Mouse (Mus musculus): ENCODE data around the gene Ppp1r15b. TPM values are rescaled to one million over a fixed set of nuclear protein-coding genes. Genes with fewer than 3 reads are reported as not detected.

Ppp1r15b gene
- polyA plus RNA-seq, 1 experiment from 2014 or later = 22.3 TPM

GRCm38 (mm10) chr1:133177480-133178172, 46.7 kb downstream of the Ppp1r15b start:
- no peak for ATAC-seq (replicated peaks; ENCODE audit: extremely low read depth, insufficient read depth, low FRiP score)
- peaks cover 12% of the 10 kb centered on the region for H3K4me1 ChIP-seq (ENCODE audit: control insufficient read depth, insufficient read depth, low read length)
- H3K4me3 ChIP-seq (ENCODE audit: low read length) = no peak overlapping the region
- no peak overlapping the region for H3K9ac ChIP-seq (ENCODE audit: low read length)
- no peaks in the 10 kb centered on the region for H3K9me3 ChIP-seq (replicated peaks; ENCODE audit: control insufficient read depth, low read length)
- no peak overlapping the region for H3K27ac ChIP-seq (ENCODE audit: low read length)
- no peak overlapping the region for H3K4me2 ChIP-seq (ENCODE audit: low read depth, low read length)
- peaks cover 10% of the 10 kb centered on the region; the same call in 1 of the 2 replicates for H3K27me3 ChIP-seq (ENCODE audit: control insufficient read depth, insufficient read depth, low read length)
- H3K36me3 ChIP-seq (ENCODE audit: control insufficient read depth, insufficient read depth) = no peaks in the 10 kb centered on the region
- 48% methylated on average over 8 of the region's 8 CpGs for WGBS

DNA sequence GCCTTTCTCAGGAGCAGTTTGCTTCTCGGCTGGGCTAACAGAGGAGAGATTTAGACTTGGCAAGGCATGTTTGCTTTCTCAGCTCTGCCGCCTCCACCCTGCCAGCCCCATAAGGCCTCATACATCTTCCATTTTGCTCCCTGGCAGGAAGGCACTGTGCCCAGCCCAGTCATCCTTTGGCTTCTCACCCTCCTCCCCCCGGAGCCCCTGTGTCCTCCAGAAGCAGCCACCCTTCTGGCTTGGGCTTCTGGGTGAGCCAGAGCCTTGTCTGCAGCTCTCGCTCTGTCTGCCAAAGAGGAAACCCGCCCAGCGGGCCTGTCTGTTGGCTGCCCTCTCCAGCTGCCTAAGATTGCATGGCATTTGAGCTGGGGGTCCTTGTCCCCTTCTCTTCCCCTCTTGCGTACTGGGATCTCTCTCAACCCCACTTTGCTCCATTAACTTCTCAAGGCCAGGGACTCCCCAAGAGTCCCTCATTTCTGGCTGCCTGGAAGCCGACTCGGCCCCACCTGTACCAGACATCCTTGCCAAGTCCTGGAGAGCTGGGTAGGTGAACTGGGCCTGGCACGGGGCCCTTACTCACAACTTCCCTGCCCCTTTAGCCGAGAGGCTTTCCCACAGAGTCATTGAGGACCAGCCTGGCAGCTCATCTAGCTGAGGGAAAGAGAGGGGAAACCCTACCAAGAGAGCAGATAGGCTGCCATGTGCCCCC, 47.9 kb downstream of the Ppp1r15b start:
- no peak overlapping the region for H3K4me2 ChIP-seq (ENCODE audit: low read depth, low read length)
- ATAC-seq (replicated peaks; ENCODE audit: extremely low read depth, insufficient read depth, low FRiP score) = no peak
- no peak overlapping the region for H3K27ac ChIP-seq (ENCODE audit: low read length)
- H3K9ac ChIP-seq (ENCODE audit: low read length) = no peak overlapping the region
- no peaks in the 10 kb centered on the region for H3K9me3 ChIP-seq (replicated peaks; ENCODE audit: control insufficient read depth, low read length)
- WGBS = 62% methylated on average over 11 of the region's 11 CpGs
- H3K27me3 ChIP-seq (ENCODE audit: control insufficient read depth, insufficient read depth, low read length) = peaks cover 18% of the 10 kb centered on the region; the same call in 1 of the 2 replicates
- no peak overlapping the region for H3K4me3 ChIP-seq (ENCODE audit: low read length)
- H3K4me1 ChIP-seq (ENCODE audit: control insufficient read depth, insufficient read depth, low read length) = peaks cover 18% of the 10 kb centered on the region
- H3K36me3 ChIP-seq (ENCODE audit: control insufficient read depth, insufficient read depth) = no peaks in the 10 kb centered on the region

- peak; percentile 71 for ATAC-seq (replicated peaks; ENCODE audit: extremely low read depth, insufficient read depth, low FRiP score)
- WGBS = 2% methylated on average over 31 of the region's 31 CpGs
- Histone ChIP-seq H3K4me3 (ENCODE audit: low read length) (peak overlapping the region; percentile 63), H3K9ac (ENCODE audit: low read length) (peak overlapping the region; percentile 69), H3K9me3 (replicated peaks; ENCODE audit: control insufficient read depth, low read length) (no peaks in the 10 kb centered on the region), H3K27me3 (ENCODE audit: control insufficient read depth, insufficient read depth, low read length) (peaks cover 18% of the 10 kb centered on the region; the same call in 1 of the 2 replicates), H3K36me3 (ENCODE audit: control insufficient read depth, insufficient read depth) (no peaks in the 10 kb centered on the region), H3K27ac (ENCODE audit: low read length) (peak overlapping the region; percentile 46), H3K4me1 (ENCODE audit: control insufficient read depth, insufficient read depth, low read length) (peaks cover 18% of the 10 kb centered on the region), H3K4me2 (ENCODE audit: low read depth, low read length) (peak overlapping the region; percentile 91)
Measured at GRCm38 (mm10) chr1:133181072-133182015, 50.4 kb downstream of the Ppp1r15b start.

DNA sequence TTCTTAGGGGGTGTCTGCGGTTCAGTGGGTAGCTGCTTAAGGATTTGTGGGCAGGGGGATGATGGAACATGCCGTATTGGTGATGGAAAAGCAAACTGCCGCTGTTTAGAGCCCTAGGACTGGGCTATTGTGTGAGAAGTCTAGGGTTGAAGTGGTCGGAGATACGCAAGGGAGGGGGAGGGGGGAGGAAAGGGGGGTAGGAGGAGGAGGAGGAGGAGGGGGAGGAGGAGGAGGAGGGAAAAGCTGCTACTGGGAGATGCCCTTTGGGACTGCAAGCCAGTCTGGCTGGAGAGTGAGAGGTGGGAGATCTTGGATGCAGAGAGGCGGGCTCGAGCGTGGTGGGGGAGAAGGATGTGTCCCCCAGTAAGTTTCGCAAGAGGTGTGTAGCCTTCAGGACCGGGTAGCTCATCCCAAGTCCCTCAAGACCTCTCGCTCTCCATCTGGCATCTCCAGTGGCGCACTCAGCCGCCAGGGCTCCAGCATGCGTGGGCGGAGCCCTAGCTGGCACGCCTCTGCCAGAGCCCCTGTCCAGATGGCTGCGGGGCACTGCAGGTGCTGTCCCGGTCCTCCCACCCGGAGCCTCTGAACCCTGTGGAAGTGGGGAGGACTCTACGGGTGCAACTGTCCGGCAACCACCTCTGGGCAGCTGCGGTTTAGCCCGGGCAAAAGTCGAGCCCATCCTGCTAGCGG, 51.2 kb downstream of the Ppp1r15b start:
- peak; percentile 47; the same call in 1 of the 2 replicates for ATAC-seq (replicated peaks; ENCODE audit: extremely low read depth, insufficient read depth, low FRiP score)

DNA sequence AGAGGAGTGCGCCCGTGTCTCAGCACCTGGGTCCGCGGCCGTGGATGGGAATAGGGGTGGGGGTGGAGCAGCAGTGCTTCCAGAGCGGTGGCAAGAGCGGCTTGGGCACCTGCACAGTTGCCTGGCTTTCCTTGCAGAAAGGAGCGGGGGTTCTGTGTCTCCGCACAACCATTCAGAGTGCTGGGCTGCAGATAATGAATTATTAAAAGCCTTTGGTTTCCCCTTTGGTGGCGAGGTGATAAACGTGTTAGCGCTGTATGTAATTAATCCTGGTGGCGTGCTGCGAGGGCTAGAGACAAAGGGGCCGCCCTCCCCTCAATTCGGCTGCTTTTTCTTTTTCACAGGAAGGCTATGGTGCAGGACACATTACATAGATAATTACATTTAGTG, 51.8 kb downstream of the Ppp1r15b start:
- WGBS = 5% methylated on average over 16 of the region's 16 CpGs
- Histone ChIP-seq H3K27me3 (ENCODE audit: control insufficient read depth, insufficient read depth, low read length) (peaks cover 18% of the 10 kb centered on the region; the same call in 1 of the 2 replicates), H3K4me2 (ENCODE audit: low read depth, low read length) (peak overlapping the region; percentile 91), H3K4me1 (ENCODE audit: control insufficient read depth, insufficient read depth, low read length) (peaks cover 19% of the 10 kb centered on the region), H3K9ac (ENCODE audit: low read length) (peak overlapping the region; percentile 65), H3K36me3 (ENCODE audit: control insufficient read depth, insufficient read depth) (no peaks in the 10 kb centered on the region), H3K27ac (ENCODE audit: low read length) (no peak overlapping the region), H3K4me3 (ENCODE audit: low read length) (peak overlapping the region; percentile 63), H3K9me3 (replicated peaks; ENCODE audit: control insufficient read depth, low read length) (no peaks in the 10 kb centered on the region)
- ATAC-seq (replicated peaks; ENCODE audit: extremely low read depth, insufficient read depth, low FRiP score) = no peak

More for the DNA sequence above, 51.2 kb downstream of the Ppp1r15b start:
- peak overlapping the region; percentile 63 for H3K4me3 ChIP-seq (ENCODE audit: low read length)
- WGBS = 1% methylated on average over 25 of the region's 25 CpGs
- no peaks in the 10 kb centered on the region for H3K9me3 ChIP-seq (replicated peaks; ENCODE audit: control insufficient read depth, low read length)
- H3K27me3 ChIP-seq (ENCODE audit: control insufficient read depth, insufficient read depth, low read length) = peaks cover 18% of the 10 kb centered on the region; the same call in 1 of the 2 replicates
- no peaks in the 10 kb centered on the region for H3K36me3 ChIP-seq (ENCODE audit: control insufficient read depth, insufficient read depth)
- H3K27ac ChIP-seq (ENCODE audit: low read length) = peak overlapping the region; percentile 41
- peak overlapping the region; percentile 91 for H3K4me2 ChIP-seq (ENCODE audit: low read depth, low read length)
- H3K4me1 ChIP-seq (ENCODE audit: control insufficient read depth, insufficient read depth, low read length) = peaks cover 18% of the 10 kb centered on the region
- peak overlapping the region; percentile 69 for H3K9ac ChIP-seq (ENCODE audit: low read length)

GRCm38 (mm10) chr1:133183141-133183925, 52.4 kb downstream of the Ppp1r15b start:
- Histone ChIP-seq H3K4me3 (ENCODE audit: low read length) (no peak overlapping the region; the same call in 1 of the 2 replicates), H3K27ac (ENCODE audit: low read length) (no peak overlapping the region), H3K4me2 (ENCODE audit: low read depth, low read length) (peak overlapping the region; percentile 91), H3K4me1 (ENCODE audit: control insufficient read depth, insufficient read depth, low read length) (peaks cover 24% of the 10 kb centered on the region), H3K9me3 (replicated peaks; ENCODE audit: control insufficient read depth, low read length) (no peaks in the 10 kb centered on the region), H3K9ac (ENCODE audit: low read length) (no peak overlapping the region), H3K36me3 (ENCODE audit: control insufficient read depth, insufficient read depth) (no peaks in the 10 kb centered on the region), H3K27me3 (ENCODE audit: control insufficient read depth, insufficient read depth, low read length) (peaks cover 18% of the 10 kb centered on the region; the same call in 1 of the 2 replicates)
- ATAC-seq (replicated peaks; ENCODE audit: extremely low read depth, insufficient read depth, low FRiP score) = no peak
- 51% methylated on average over 16 of the region's 16 CpGs for WGBS

GRCm38 (mm10) chr1:133187948-133188680, 57.2 kb downstream of the Ppp1r15b start:
- Histone ChIP-seq H3K4me2 (ENCODE audit: low read depth, low read length) (no peak overlapping the region), H3K9ac (ENCODE audit: low read length) (no peak overlapping the region), H3K36me3 (ENCODE audit: control insufficient read depth, insufficient read depth) (no peaks in the 10 kb centered on the region), H3K4me3 (ENCODE audit: low read length) (no peak overlapping the region), H3K9me3 (replicated peaks; ENCODE audit: control insufficient read depth, low read length) (peaks cover 5% of the 10 kb centered on the region), H3K4me1 (ENCODE audit: control insufficient read depth, insufficient read depth, low read length) (peaks cover 14% of the 10 kb centered on the region), H3K27me3 (ENCODE audit: control insufficient read depth, insufficient read depth, low read length) (0 out of 2 replicates have a peak, but pooled peaks cover 4% of the 10 kb centered on the region), H3K27ac (ENCODE audit: low read length) (no peak overlapping the region)
- no peak for ATAC-seq (replicated peaks; ENCODE audit: extremely low read depth, insufficient read depth, low FRiP score)
- 36% methylated on average over 4 of the region's 4 CpGs for WGBS
